Comparison of ENCODE assay signal across 10 mouse cellular contexts in genomic region chr12:98269791-98270745, GRCm38 (mm10). TPM values are rescaled to one million over a fixed set of nuclear protein-coding genes. Genes with fewer than 3 reads are reported as not detected.
A peak's percentile ranks its signal among the peaks of the same experiment; 100 is the strongest.
DNase-seq lines count a peak whose midpoint lies in the region; ATAC-seq and TF ChIP-seq lines count a peak whose summit lies in the region.
"Had no signal": no experiment of that assay in that cellular context is flagged by ENCODE, and none has a peak within 500 bp of the region (broad histone marks: within the 10 kb centered on the region; RNA-seq: fewer than 3 reads in every experiment).

No protein-coding gene starts in this region.

- H3K4me2 ChIP-seq in hindbrain, embryonic 14.5 days (replicated peaks), result peak overlapping the region; percentile 25; the same call in 1 of the 2 replicates
- 0 out of 2 replicates have a peak overlapping the region, but pooled peaks have one; percentile 32 for H3K4me2 ChIP-seq in limb, embryonic 13.5 days (replicated peaks)
- H3K4me2 ChIP-seq in stomach, embryonic 14.5 days (replicated peaks; ENCODE audit: low read depth, low read length), result peak overlapping the region; percentile 24
- no peak overlapping the region for H3K4me2 ChIP-seq in forebrain, embryonic 12.5 days
- H3K4me2 ChIP-seq: limb, embryonic 15.5 days had no signal

- TF ChIP-seq CTCF in G1E (IDR thresholded peaks at IDR 0.05; ENCODE audit: low read depth, low read length), result no peak

- no peak for DNase-seq in hindbrain, embryonic 14.5 days (ENCODE audit: low spot score)
- DNase-seq in hindbrain, embryonic 10.5 days (ENCODE audit: low spot score), result no peak
- peak; percentile 70 for DNase-seq in G1E (ENCODE audit: low spot score)
- no peak for DNase-seq in left cerebral cortex, adult 18-20 months (ENCODE audit: low spot score in 2 of 2)
- DNase-seq in frontal cortex, postnatal 10 days (ENCODE audit: low spot score in 2 of 2), result no peak
- DNase-seq: cerebellum, postnatal 14 days had no signal

- no peaks in the 10 kb centered on the region for H3K27me3 ChIP-seq in hindbrain, embryonic 14.5 days (ENCODE audit: control insufficient read depth, insufficient read depth, low read length)
- no peaks in the 10 kb centered on the region for H3K27me3 ChIP-seq in hindbrain, embryonic 10.5 days (ENCODE audit: insufficient read depth, poor library complexity, severe bottlenecking)
- no peaks in the 10 kb centered on the region; the same call in 1 of the 2 replicates for H3K27me3 ChIP-seq in G1E (ENCODE audit: insufficient read depth, low read length)
- no peaks in the 10 kb centered on the region for H3K27me3 ChIP-seq in limb, embryonic 13.5 days
- H3K27me3 ChIP-seq in stomach, embryonic 14.5 days (ENCODE audit: control insufficient read depth, insufficient read depth, low read length), result no peaks in the 10 kb centered on the region
- no peaks in the 10 kb centered on the region for H3K27me3 ChIP-seq in forebrain, embryonic 12.5 days
- H3K27me3 ChIP-seq: limb, embryonic 15.5 days had no signal

- H3K36me3 ChIP-seq in hindbrain, embryonic 14.5 days (replicated peaks; ENCODE audit: control insufficient read depth, insufficient read depth), result no peaks in the 10 kb centered on the region
- H3K36me3 ChIP-seq in hindbrain, embryonic 10.5 days, result no peaks in the 10 kb centered on the region
- H3K36me3 ChIP-seq in G1E (replicated peaks), result peaks cover 24% of the 10 kb centered on the region
- no peaks in the 10 kb centered on the region for H3K36me3 ChIP-seq in limb, embryonic 13.5 days
- no peaks in the 10 kb centered on the region for H3K36me3 ChIP-seq in stomach, embryonic 14.5 days (ENCODE audit: control insufficient read depth, insufficient read depth, low read length)
- no peaks in the 10 kb centered on the region for H3K36me3 ChIP-seq in forebrain, embryonic 12.5 days (replicated peaks)
- H3K36me3 ChIP-seq: limb, embryonic 15.5 days had no signal

- ATAC-seq in hindbrain, embryonic 14.5 days (ENCODE audit: low FRiP score), result no peak
- peak; percentile 59 for ATAC-seq in G1E (ENCODE audit: extremely low read depth, insufficient number of reproducible peaks, low FRiP score, poor library complexity, severe bottlenecking)
- no peak for ATAC-seq in limb, embryonic 13.5 days (ENCODE audit: low FRiP score, low read depth)
- no peak for ATAC-seq in stomach, embryonic 14.5 days (ENCODE audit: insufficient number of reproducible peaks, insufficient read depth, low FRiP score, low read depth)
- no peak for ATAC-seq in forebrain, embryonic 12.5 days (ENCODE audit: low FRiP score)

- H3K27ac ChIP-seq in hindbrain, embryonic 14.5 days, result no peak overlapping the region
- no peak overlapping the region for H3K27ac ChIP-seq in hindbrain, embryonic 10.5 days
- no peak overlapping the region for H3K27ac ChIP-seq in limb, embryonic 13.5 days
- H3K27ac ChIP-seq in stomach, embryonic 14.5 days (ENCODE audit: low read length), result no peak overlapping the region
- H3K27ac ChIP-seq in forebrain, embryonic 12.5 days, result no peak overlapping the region
- H3K27ac ChIP-seq: limb, embryonic 15.5 days had no signal

- H3K9ac ChIP-seq in hindbrain, embryonic 14.5 days, result no peak overlapping the region
- no peak overlapping the region for H3K9ac ChIP-seq in limb, embryonic 13.5 days
- H3K9ac ChIP-seq in stomach, embryonic 14.5 days (replicated peaks; ENCODE audit: low read depth, low read length), result no peak overlapping the region
- no peak overlapping the region for H3K9ac ChIP-seq in forebrain, embryonic 12.5 days
- H3K9ac ChIP-seq: limb, embryonic 15.5 days had no signal

- H3K9me3 ChIP-seq in hindbrain, embryonic 14.5 days (ENCODE audit: control insufficient read depth, low read length), result no peaks in the 10 kb centered on the region
- no peaks in the 10 kb centered on the region for H3K9me3 ChIP-seq in hindbrain, embryonic 10.5 days
- no peaks in the 10 kb centered on the region for H3K9me3 ChIP-seq in G1E (replicated peaks)
- H3K9me3 ChIP-seq in limb, embryonic 13.5 days, result no peaks in the 10 kb centered on the region
- H3K9me3 ChIP-seq in stomach, embryonic 14.5 days (ENCODE audit: control insufficient read depth, low read depth, low read length), result no peaks in the 10 kb centered on the region
- H3K9me3 ChIP-seq in forebrain, embryonic 12.5 days, result no peaks in the 10 kb centered on the region
- H3K9me3 ChIP-seq: limb, embryonic 15.5 days had no signal

- H3K4me1 ChIP-seq in hindbrain, embryonic 14.5 days (replicated peaks; ENCODE audit: control insufficient read depth, insufficient read depth, low read length), result no peaks in the 10 kb centered on the region
- peaks cover 12% of the 10 kb centered on the region for H3K4me1 ChIP-seq in hindbrain, embryonic 10.5 days (replicated peaks)
- H3K4me1 ChIP-seq in G1E (ENCODE audit: insufficient read depth, low read depth, low read length), result peaks cover 68% of the 10 kb centered on the region
- peaks cover 6% of the 10 kb centered on the region; the same call in 1 of the 2 replicates for H3K4me1 ChIP-seq in limb, embryonic 13.5 days
- no peaks in the 10 kb centered on the region for H3K4me1 ChIP-seq in stomach, embryonic 14.5 days (ENCODE audit: control insufficient read depth, insufficient read depth, low read length)
- H3K4me1 ChIP-seq in forebrain, embryonic 12.5 days, result peaks cover 5% of the 10 kb centered on the region
- H3K4me1 ChIP-seq: limb, embryonic 15.5 days had no signal

- WGBS in hindbrain, embryonic 14.5 days, result 69% methylated on average over 17 of the region's 17 CpGs
- WGBS in hindbrain, embryonic 10.5 days, result 82% methylated on average over 17 of the region's 17 CpGs
- WGBS in limb, embryonic 13.5 days, result 55% methylated on average over 17 of the region's 17 CpGs
- 29% methylated on average over 17 of the region's 17 CpGs for WGBS in stomach, embryonic 14.5 days
- 87% methylated on average over 17 of the region's 17 CpGs for WGBS in forebrain, embryonic 12.5 days

- no peak overlapping the region for H3K4me3 ChIP-seq in hindbrain, embryonic 14.5 days (replicated peaks; ENCODE audit: low read length)
- no peak overlapping the region for H3K4me3 ChIP-seq in hindbrain, embryonic 10.5 days
- H3K4me3 ChIP-seq in G1E (ENCODE audit: low read depth, low read length), result peak overlapping the region; percentile 64
- H3K4me3 ChIP-seq in limb, embryonic 13.5 days, result no peak overlapping the region; the same call in 1 of the 2 replicates
- no peak overlapping the region; the same call in 1 of the 2 replicates for H3K4me3 ChIP-seq in stomach, embryonic 14.5 days (ENCODE audit: low read depth, low read length)
- H3K4me3 ChIP-seq in forebrain, embryonic 12.5 days (replicated peaks), result no peak overlapping the region
- H3K4me3 ChIP-seq: limb, embryonic 15.5 days had no signal

RNA-seq across cellular contexts. Expression of gene Gpr65, which starts 1.6 kb away (rescaled TPM):
- polyA plus RNA-seq in hindbrain, embryonic 14.5 days (2014; fragmentation: Nextera tagmentation; extraction: Ambion mirVana), result 0.35 and 0.48 TPM in 2 replicates
- polyA plus RNA-seq in hindbrain, embryonic 10.5 days (2016; fragmentation: Nextera tagmentation; extraction: Ambion mirVana), result 0.25 and 0.64 TPM in 2 replicates
- total RNA-seq in G1E (2014; fragmentation: Nextera tagmentation) (142 and 144 TPM in 2 replicates), G1E (2017) (202 and 232 TPM in 2 replicates)
- 1.4 and 2.4 TPM in 2 replicates for polyA plus RNA-seq in G1E (2012)
- 1.7 and 2.0 TPM in 2 replicates for polyA plus RNA-seq in limb, embryonic 13.5 days (2015; fragmentation: Nextera tagmentation; extraction: Ambion mirVana)
- 2.0 and 2.5 TPM in 2 replicates for polyA plus RNA-seq in stomach, embryonic 14.5 days (2014; fragmentation: Nextera tagmentation; extraction: Ambion mirVana)
- not detected for total RNA-seq in left cerebral cortex, adult 18-20 months (2021)
- 0.23 and 0.28 TPM in 2 replicates for polyA plus RNA-seq in forebrain, embryonic 12.5 days (2016; fragmentation: Nextera tagmentation; extraction: Ambion mirVana)

RNA-seq across cellular contexts. Expression of gene Galc, which starts 10.8 kb away (rescaled TPM):
- 13.8 TPM in 2 replicates for polyA plus RNA-seq in hindbrain, embryonic 14.5 days (2014; fragmentation: Nextera tagmentation; extraction: Ambion mirVana)
- polyA plus RNA-seq in hindbrain, embryonic 10.5 days (2016; fragmentation: Nextera tagmentation; extraction: Ambion mirVana), result 12.8 and 13.9 TPM in 2 replicates
- total RNA-seq in G1E (2014; fragmentation: Nextera tagmentation), result 120 and 131 TPM in 2 replicates
- total RNA-seq in G1E (2017), result 143 and 174 TPM in 2 replicates
- 9.3 and 10.1 TPM in 2 replicates for polyA plus RNA-seq in G1E (2012)
- 8.1 and 8.6 TPM in 2 replicates for polyA plus RNA-seq in limb, embryonic 13.5 days (2015; fragmentation: Nextera tagmentation; extraction: Ambion mirVana)
- polyA plus RNA-seq in stomach, embryonic 14.5 days (2014; fragmentation: Nextera tagmentation; extraction: Ambion mirVana), result 9.2 and 9.3 TPM in 2 replicates
- total RNA-seq in left cerebral cortex, adult 18-20 months (2021), result 10 to 100 TPM; 20.8 to 22.3 TPM
- 13.7 and 14.2 TPM in 2 replicates for polyA plus RNA-seq in forebrain, embryonic 12.5 days (2016; fragmentation: Nextera tagmentation; extraction: Ambion mirVana)
